Mouse (Mus musculus) neural tube, embryonic 15.5 days (tissue): ENCODE measurements around the gene Kirrel3. TPM values are rescaled to one million over a fixed set of nuclear protein-coding genes. Genes with fewer than 3 reads are reported as not detected.

Source experiments
- ATAC-seq: fragments of 200-750 bp; cut with Nextera tagmentation; 2 replicates; pipeline ENCODE4 v1.8.0; 2017; ENCODE audit warnings: mild to moderate bottlenecking, moderate TSS enrichment, moderate library complexity; ENCODE audit not compliant: low FRiP score
- H3K27ac ChIP-seq: fragments of 300-500 bp; sonication (generic); replicated peaks from 2 replicates; pipeline ENCODE4 v1.5.1; 2015; ENCODE audit warnings: mild to moderate bottlenecking, inconsistent platforms
- H3K27me3 ChIP-seq: fragments of 300-500 bp; sonication (generic); replicated peaks from 2 replicates; pipeline ENCODE4 v1.6.1; 2015; ENCODE audit warnings: inconsistent platforms
- H3K36me3 ChIP-seq: fragments of 300-500 bp; sonication (generic); 2 replicates; pipeline ENCODE4 v1.6.1; 2015; ENCODE audit warnings: inconsistent platforms
- H3K4me1 ChIP-seq: fragments of 300-500 bp; sonication (generic); 2 replicates; pipeline ENCODE4 v1.6.1; 2015; ENCODE audit warnings: inconsistent platforms
- H3K4me2 ChIP-seq: fragments of 300-500 bp; sonication (generic); 2 replicates; pipeline ENCODE4 v1.6.1; 2015; ENCODE audit warnings: inconsistent platforms, mild to moderate bottlenecking, moderate library complexity
- H3K4me3 ChIP-seq: fragments of 300-500 bp; sonication (generic); replicated peaks from 2 replicates; pipeline ENCODE4 v1.5.1; 2015; ENCODE audit warnings: mild to moderate bottlenecking, inconsistent platforms
- H3K9ac ChIP-seq: fragments of 300-500 bp; sonication (generic); replicated peaks from 2 replicates; pipeline ENCODE4 v1.6.1; 2015; ENCODE audit warnings: mild to moderate bottlenecking, inconsistent platforms
- H3K9me3 ChIP-seq: fragments of 300-500 bp; sonication (generic); replicated peaks from 2 replicates; pipeline ENCODE4 v1.6.1; 2016; ENCODE audit warnings: inconsistent platforms
- WGBS: fragments of 180-500 bp; shearing (Covaris S2); methylation state at CpG from one replicate; pipeline ENCODE4 v1.1.7; 2015; ENCODE audit warnings: mixed read lengths; 5-methylcytosine and 5-hydroxymethylcytosine counted together
- polyA plus RNA-seq: library from polyadenylated mRNA; unstranded; fragments of >200 nt; fragmentation: Nextera tagmentation; extraction: Ambion mirVana; gene quantifications from 2 replicates; pipeline ENCODE4 v1.2.1, GENCODE M21; 2015

The Kirrel3 gene
- 38.3 and 43.7 TPM in 2 replicates for polyA plus RNA-seq

DNA sequence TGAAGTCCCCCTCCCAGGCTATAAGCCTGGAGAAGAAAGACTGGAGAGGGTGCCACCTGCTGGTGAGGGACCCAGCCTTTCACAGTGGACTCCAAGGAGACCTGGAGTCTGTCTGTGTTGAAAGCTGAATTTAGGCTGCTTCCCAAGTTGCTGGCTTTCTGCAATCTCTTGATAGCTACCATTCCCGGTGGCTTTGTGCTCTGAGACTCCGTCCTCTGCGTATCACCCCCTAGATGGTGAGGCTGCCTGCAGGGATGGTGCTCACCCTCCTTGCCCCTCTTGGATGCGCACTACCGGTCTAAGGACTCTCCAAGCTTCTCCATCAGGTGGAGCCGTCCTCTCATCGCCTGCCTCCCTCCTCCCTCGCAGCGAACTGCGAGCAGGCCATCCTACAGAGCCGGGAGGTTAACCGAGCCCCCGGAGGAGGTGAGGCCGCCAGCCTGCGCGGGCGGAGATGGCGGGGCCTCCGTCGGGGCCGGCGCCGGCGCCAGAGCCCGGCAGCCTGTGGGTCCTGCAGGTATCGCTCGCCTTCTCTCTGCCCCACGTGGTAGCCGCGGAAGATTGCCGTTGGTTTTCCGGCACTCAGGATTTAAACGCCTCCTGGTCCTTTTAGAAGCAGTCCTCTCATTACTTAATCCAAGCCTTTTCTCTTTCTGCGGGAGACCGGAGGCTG is at the start of gene Kirrel3:
TSS of gene Kirrel3 (plus strand) at position 136 of the 673 bp plus-strand sequence.
- Histone ChIP-seq H3K9ac (peak within 1 kb of the TSS; percentile 77), H3K4me2 (peak within 1 kb of the TSS; percentile 79)

DNA sequence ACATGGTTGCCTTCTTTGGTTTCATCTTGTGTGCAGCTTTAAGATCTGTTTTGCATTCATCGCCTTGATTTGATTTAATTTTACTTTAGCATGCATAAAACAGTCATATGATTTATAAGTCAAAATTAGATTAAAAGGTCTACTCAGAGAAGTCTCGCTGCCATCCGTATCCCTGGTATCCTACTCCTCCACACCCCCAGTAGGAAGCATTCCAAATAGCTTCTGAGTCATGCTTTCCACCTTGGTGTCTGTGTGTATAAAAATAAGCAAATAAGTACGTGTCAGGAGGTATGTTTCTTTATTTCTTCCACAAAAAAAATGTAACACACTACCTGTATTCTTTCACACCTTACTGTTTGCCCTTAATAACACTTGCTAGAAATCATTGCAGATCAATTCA is 45.0 kb upstream of the Kirrel3 start:
- H3K4me1 ChIP-seq = no peaks in the 10 kb centered on the region
- no peak overlapping the region for H3K9ac ChIP-seq
- no peak overlapping the region for H3K4me2 ChIP-seq
- H3K36me3 ChIP-seq = no peaks in the 10 kb centered on the region
- no peak overlapping the region for H3K27ac ChIP-seq
- H3K4me3 ChIP-seq = no peak overlapping the region
- WGBS = 81% methylated on average over 4 of the region's 4 CpGs
- no peaks in the 10 kb centered on the region for H3K9me3 ChIP-seq
- no peak for ATAC-seq
- no peaks in the 10 kb centered on the region for H3K27me3 ChIP-seq

More for the DNA sequence above, at the start of gene Kirrel3:
- H3K27ac ChIP-seq = peak within 1 kb of the TSS; percentile 87
- peaks cover 37% of the 10 kb centered on the region for H3K4me1 ChIP-seq
- peak; percentile 80 for ATAC-seq
- H3K27me3 ChIP-seq = peaks cover 11% of the 10 kb centered on the region
- WGBS = under 1% methylated on average over 35 of the region's 35 CpGs
- H3K4me3 ChIP-seq = peak within 1 kb of the TSS; percentile 57
- no peaks in the 10 kb centered on the region for H3K36me3 ChIP-seq
- no peaks in the 10 kb centered on the region for H3K9me3 ChIP-seq

- 79% methylated on average over 4 of the region's 4 CpGs for WGBS
- ATAC-seq = no peak
- Histone ChIP-seq H3K4me1 (peaks cover 7% of the 10 kb centered on the region; the same call in 1 of the 2 replicates), H3K9ac (no peak overlapping the region), H3K27me3 (no peaks in the 10 kb centered on the region), H3K27ac (no peak overlapping the region), H3K36me3 (no peaks in the 10 kb centered on the region), H3K4me3 (no peak overlapping the region), H3K9me3 (no peaks in the 10 kb centered on the region), H3K4me2 (no peak overlapping the region)
Observed at GRCm38 (mm10) chr9:34443950-34444349, 41.7 kb upstream of the Kirrel3 start.

GRCm38 (mm10) chr9:34446497-34447350 is 39.0 kb upstream of the Kirrel3 start:
- H3K4me1 ChIP-seq = peaks cover 7% of the 10 kb centered on the region; the same call in 1 of the 2 replicates
- H3K36me3 ChIP-seq = no peaks in the 10 kb centered on the region
- no peaks in the 10 kb centered on the region for H3K9me3 ChIP-seq
- H3K9ac ChIP-seq = no peak overlapping the region
- H3K27ac ChIP-seq = no peak overlapping the region
- 60% methylated on average over 15 of the region's 15 CpGs for WGBS
- no peak overlapping the region for H3K4me2 ChIP-seq
- no peaks in the 10 kb centered on the region for H3K27me3 ChIP-seq
- ATAC-seq = no peak; the same call in 1 of the 2 replicates
- H3K4me3 ChIP-seq = no peak overlapping the region

GRCm38 (mm10) chr9:34447736-34448135 is 38.0 kb upstream of the Kirrel3 start:
- H3K9me3 ChIP-seq = no peaks in the 10 kb centered on the region
- no peak for ATAC-seq
- 95% methylated on average over 2 of the region's 2 CpGs for WGBS
- no peak overlapping the region for H3K9ac ChIP-seq
- no peak overlapping the region for H3K4me2 ChIP-seq
- H3K4me3 ChIP-seq = no peak overlapping the region
- H3K36me3 ChIP-seq = no peaks in the 10 kb centered on the region
- no peaks in the 10 kb centered on the region for H3K27me3 ChIP-seq
- H3K27ac ChIP-seq = no peak overlapping the region
- H3K4me1 ChIP-seq = peaks cover 7% of the 10 kb centered on the region; the same call in 1 of the 2 replicates

- Histone ChIP-seq H3K9ac (no peak overlapping the region), H3K9me3 (no peaks in the 10 kb centered on the region), H3K4me2 (no peak overlapping the region), H3K36me3 (no peaks in the 10 kb centered on the region), H3K4me3 (no peak overlapping the region), H3K4me1 (peaks cover 7% of the 10 kb centered on the region; the same call in 1 of the 2 replicates), H3K27me3 (no peaks in the 10 kb centered on the region), H3K27ac (no peak overlapping the region)
- WGBS = 79% methylated on average over 4 of the region's 4 CpGs
- no peak for ATAC-seq
Observed at GRCm38 (mm10) chr9:34448467-34448866, 37.2 kb upstream of the Kirrel3 start.

- no peaks in the 10 kb centered on the region for H3K9me3 ChIP-seq
- no peaks in the 10 kb centered on the region for H3K4me1 ChIP-seq
- WGBS = 57% methylated on average over 5 of the region's 5 CpGs
- no peak overlapping the region for H3K4me2 ChIP-seq
- H3K27me3 ChIP-seq = no peaks in the 10 kb centered on the region
- H3K4me3 ChIP-seq = no peak overlapping the region
- no peak for ATAC-seq
- no peaks in the 10 kb centered on the region for H3K36me3 ChIP-seq
- no peak overlapping the region for H3K9ac ChIP-seq
- H3K27ac ChIP-seq = no peak overlapping the region
Observed at GRCm38 (mm10) chr9:34458189-34458588, 27.5 kb upstream of the Kirrel3 start.

- Histone ChIP-seq H3K4me3 (no peak overlapping the region), H3K36me3 (no peaks in the 10 kb centered on the region), H3K9me3 (no peaks in the 10 kb centered on the region), H3K27me3 (no peaks in the 10 kb centered on the region), H3K4me2 (no peak overlapping the region), H3K4me1 (no peaks in the 10 kb centered on the region), H3K9ac (no peak overlapping the region), H3K27ac (no peak overlapping the region)
- ATAC-seq = no peak
- 82% methylated on average over 5 of the region's 5 CpGs for WGBS
Observed at GRCm38 (mm10) chr9:34459968-34460367, 25.7 kb upstream of the Kirrel3 start.

- no peak overlapping the region for H3K4me3 ChIP-seq
- H3K27ac ChIP-seq = no peak overlapping the region
- no peaks in the 10 kb centered on the region for H3K27me3 ChIP-seq
- ATAC-seq = no peak
- H3K4me2 ChIP-seq = no peak overlapping the region
- H3K4me1 ChIP-seq = no peaks in the 10 kb centered on the region
- 52% methylated on average over 2 of the region's 2 CpGs for WGBS
- no peaks in the 10 kb centered on the region for H3K9me3 ChIP-seq
- H3K36me3 ChIP-seq = no peaks in the 10 kb centered on the region
- no peak overlapping the region for H3K9ac ChIP-seq
Observed at GRCm38 (mm10) chr9:34463666-34464065, 22.0 kb upstream of the Kirrel3 start.

GRCm38 (mm10) chr9:34466058-34466457 is 19.6 kb upstream of the Kirrel3 start:
- Histone ChIP-seq H3K9ac (no peak overlapping the region), H3K27me3 (no peaks in the 10 kb centered on the region), H3K4me2 (no peak overlapping the region), H3K4me1 (no peaks in the 10 kb centered on the region), H3K4me3 (no peak overlapping the region), H3K27ac (no peak overlapping the region), H3K9me3 (no peaks in the 10 kb centered on the region), H3K36me3 (no peaks in the 10 kb centered on the region)
- 75% methylated on average over 3 of the region's 3 CpGs for WGBS
- no peak for ATAC-seq

GRCm38 (mm10) chr9:34469180-34469579 is 16.5 kb upstream of the Kirrel3 start:
- H3K9ac ChIP-seq = no peak overlapping the region
- no peaks in the 10 kb centered on the region for H3K36me3 ChIP-seq
- 91% methylated on average over 3 of the region's 3 CpGs for WGBS
- H3K4me1 ChIP-seq = no peaks in the 10 kb centered on the region
- no peak overlapping the region for H3K27ac ChIP-seq
- H3K4me3 ChIP-seq = no peak overlapping the region
- H3K4me2 ChIP-seq = no peak overlapping the region
- no peak for ATAC-seq
- no peaks in the 10 kb centered on the region for H3K9me3 ChIP-seq
- H3K27me3 ChIP-seq = no peaks in the 10 kb centered on the region

- no peak overlapping the region for H3K4me3 ChIP-seq
- no peaks in the 10 kb centered on the region for H3K4me1 ChIP-seq
- H3K9ac ChIP-seq = no peak overlapping the region
- H3K27me3 ChIP-seq = no peaks in the 10 kb centered on the region
- no peak overlapping the region for H3K27ac ChIP-seq
- H3K9me3 ChIP-seq = no peaks in the 10 kb centered on the region
- no peaks in the 10 kb centered on the region for H3K36me3 ChIP-seq
- no peak overlapping the region for H3K4me2 ChIP-seq
- 51% methylated on average over 5 of the region's 5 CpGs for WGBS
- no peak for ATAC-seq
Observed at GRCm38 (mm10) chr9:34476206-34476605, 9.5 kb upstream of the Kirrel3 start.
